Mouse (Mus musculus) lung, embryonic 14.5 days (tissue): ENCODE data around the gene Vmn1r15. TPM values are rescaled to one million over a fixed set of nuclear protein-coding genes. Genes with fewer than 3 reads are reported as not detected.

Experiments used
- ATAC-seq: fragments of 200-750 bp; cut with Nextera tagmentation; 2 replicates; pipeline ENCODE4 v1.8.0; 2017; ENCODE audit warnings: mild to moderate bottlenecking, moderate TSS enrichment, moderate library complexity; ENCODE audit not compliant: insufficient read depth
- DNase-seq: peaks from one replicate; pipeline ENCODE4 v3.0.0-alpha.2; 2015
- H3K27ac ChIP-seq: fragments of 300-500 bp; sonication (generic); 2 replicates; pipeline ENCODE4 v1.5.1; 2014; ENCODE audit warnings: low read depth, mild to moderate bottlenecking, moderate library complexity
- H3K27me3 ChIP-seq: fragments of 300-500 bp; sonication (generic); 2 replicates; pipeline ENCODE4 v1.6.1; 2014; ENCODE audit warnings: low read length, control low read depth; ENCODE audit not compliant: insufficient read depth
- H3K36me3 ChIP-seq: fragments of 300-500 bp; sonication (generic); 2 replicates; pipeline ENCODE4 v1.6.1; 2014; ENCODE audit warnings: control low read depth; ENCODE audit not compliant: insufficient read depth
- H3K4me1 ChIP-seq: fragments of 300-500 bp; sonication (generic); 2 replicates; pipeline ENCODE4 v1.6.1; 2014; ENCODE audit warnings: antibody characterized with exemption, control low read depth; ENCODE audit not compliant: insufficient read depth
- H3K4me2 ChIP-seq: fragments of 300-500 bp; sonication (generic); 2 replicates; pipeline ENCODE4 v1.6.1; 2014; ENCODE audit warnings: mild to moderate bottlenecking
- H3K4me3 ChIP-seq: fragments of 300-500 bp; sonication (generic); 2 replicates; pipeline ENCODE4 v1.5.1; 2014; ENCODE audit warnings: low read depth, low read length
- H3K9ac ChIP-seq: fragments of 300-500 bp; sonication (generic); 2 replicates; pipeline ENCODE4 v1.6.1; 2014
- H3K9me3 ChIP-seq: fragments of 300-500 bp; sonication (generic); 2 replicates; pipeline ENCODE4 v1.6.1; 2016; ENCODE audit warnings: low read depth, low read length, control low read depth
- CTCF ChIP-seq: IDR thresholded peaks from 2 replicates; pipeline ENCODE4 v1.5.1; 2016; ENCODE audit warnings: antibody characterized with exemption, low read depth
- WGBS: fragments of 180-500 bp; shearing (Covaris S2); extraction: QIAGEN DNeasy Blood & Tissue Kit; methylation state at CpG from one replicate; pipeline ENCODE4 v1.1.7; 2014; 5-methylcytosine and 5-hydroxymethylcytosine counted together
- polyA plus RNA-seq: library from polyadenylated mRNA; unstranded; fragments of >200 nt; fragmentation: Nextera tagmentation; extraction: Ambion mirVana; gene quantifications from 2 replicates; pipeline ENCODE4 v1.2.1, GENCODE M21; 2014

Gene Vmn1r15
- polyA plus RNA-seq = not detected in 2 replicates

DNA sequence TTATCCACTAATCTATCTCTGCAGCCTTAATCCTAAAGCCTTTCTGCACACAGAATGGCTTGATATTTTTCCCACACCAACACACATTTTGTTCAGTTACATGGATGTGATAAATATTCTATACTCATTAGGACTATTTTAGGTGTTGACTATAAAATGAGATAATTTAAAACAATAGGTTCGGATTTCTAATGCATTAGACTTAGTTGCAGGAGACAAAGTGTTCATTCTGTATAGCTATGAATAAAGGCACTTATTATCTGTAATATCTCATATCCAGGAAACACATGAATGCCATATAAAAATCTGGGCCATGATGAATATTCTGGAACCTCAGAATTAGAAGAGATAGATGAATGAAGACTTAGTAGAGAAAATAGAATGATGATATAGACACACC, at the start of gene Vmn1r15:
Gene Vmn1r15, plus strand, starts transcription at position 301 of the 400 bp plus-strand sequence.
- Histone ChIP-seq H3K4me2 (no peak within 1 kb of the TSS), H3K27me3 (no peaks in the 10 kb centered on the region), H3K9ac (no peak within 1 kb of the TSS), H3K9me3 (no peaks in the 10 kb centered on the region), H3K4me1 (no peaks in the 10 kb centered on the region), H3K4me3 (no peak within 1 kb of the TSS), H3K36me3 (no peaks in the 10 kb centered on the region), H3K27ac (no peak within 1 kb of the TSS)
- no peak for DNase-seq
- ATAC-seq = no peak
- TF ChIP-seq CTCF = no peak
- 80% methylated on average over 1 of the region's 1 CpGs for WGBS

DNA sequence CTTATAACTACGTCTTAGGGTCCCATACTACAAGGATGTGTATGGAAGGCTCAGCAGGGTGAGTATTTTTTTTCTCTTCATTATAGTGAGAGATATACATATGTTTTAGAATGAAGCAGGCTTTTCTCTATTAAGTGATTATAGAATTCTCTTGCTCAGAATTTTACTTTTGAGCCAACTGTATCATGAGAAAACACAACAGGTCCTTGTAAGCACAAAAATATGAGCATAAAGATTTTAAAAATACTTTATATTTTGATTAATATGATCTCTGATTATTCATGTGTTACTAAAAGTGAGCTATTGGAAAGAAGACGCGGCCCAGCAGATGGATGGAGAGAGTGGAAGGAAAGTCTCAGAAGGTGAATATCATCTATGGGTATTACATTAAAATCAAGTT, 26.4 kb upstream of the Vmn1r15 start, which contains the start of gene Vmn1r14:
Gene Vmn1r14, plus strand, starts transcription at position 301 of the 400 bp plus-strand sequence.
- DNase-seq (no peak), ATAC-seq (no peak)
- Histone ChIP-seq H3K27me3 (no peaks in the 10 kb centered on the region), H3K4me2 (no peak within 1 kb of the TSS), H3K27ac (no peak within 1 kb of the TSS), H3K36me3 (no peaks in the 10 kb centered on the region), H3K9ac (no peak within 1 kb of the TSS), H3K9me3 (no peaks in the 10 kb centered on the region), H3K4me3 (no peak within 1 kb of the TSS), H3K4me1 (no peaks in the 10 kb centered on the region)
- 89% methylated on average over 3 of the region's 3 CpGs for WGBS
- no peak for TF ChIP-seq CTCF

DNA sequence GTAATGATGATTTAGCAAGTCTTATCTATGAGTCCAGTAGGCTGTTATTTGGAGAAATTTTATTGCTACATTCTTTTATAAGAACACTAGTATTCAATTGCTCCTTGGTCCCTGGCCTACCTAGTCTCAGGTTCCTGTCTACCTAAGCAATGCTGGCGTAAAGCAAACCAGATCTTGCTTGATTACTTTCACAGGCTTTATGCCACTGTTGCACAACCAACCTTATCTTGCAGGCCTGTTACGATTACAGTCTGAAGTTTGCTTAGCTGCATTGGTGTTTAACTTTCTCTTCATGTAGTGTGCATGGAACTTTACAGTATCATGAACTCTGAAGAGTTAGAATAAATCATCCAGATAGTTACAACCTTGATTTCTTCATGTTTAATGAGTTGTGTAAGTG, 3.2 kb downstream of the Vmn1r15 start:
- DNase-seq (no peak), ATAC-seq (no peak)
- no peak overlapping the region for H3K27ac ChIP-seq
- no peak overlapping the region for H3K4me3 ChIP-seq
- H3K9ac ChIP-seq = no peak overlapping the region
- no peaks in the 10 kb centered on the region for H3K4me1 ChIP-seq
- no peak overlapping the region for H3K4me2 ChIP-seq
- H3K27me3 ChIP-seq = no peaks in the 10 kb centered on the region
- H3K9me3 ChIP-seq = no peaks in the 10 kb centered on the region
- H3K36me3 ChIP-seq = no peaks in the 10 kb centered on the region
- no peak for TF ChIP-seq CTCF
- 71% methylated on average over 2 of the region's 2 CpGs for WGBS

DNA sequence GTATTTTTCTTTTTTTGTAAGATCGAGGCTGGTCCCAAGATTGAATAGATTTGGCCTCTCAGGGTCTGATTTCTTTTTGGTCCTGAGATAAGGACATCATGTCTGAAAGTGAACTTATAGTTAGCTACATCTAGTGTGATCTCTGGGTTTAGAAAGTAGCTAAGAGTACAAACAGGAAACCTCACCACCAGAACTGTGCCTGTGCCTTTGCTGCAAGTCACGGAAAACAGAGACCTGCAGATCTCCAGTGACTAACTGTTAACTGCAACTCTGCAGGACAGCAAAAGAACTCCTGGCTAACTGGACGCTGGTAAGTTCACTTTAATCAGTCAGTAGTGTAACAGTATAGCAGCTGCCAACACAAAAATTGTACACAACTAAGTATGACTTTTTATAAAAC, 14.1 kb downstream of the Vmn1r15 start:
- TF ChIP-seq CTCF = no peak
- no peaks in the 10 kb centered on the region for H3K36me3 ChIP-seq
- ATAC-seq = no peak
- H3K4me1 ChIP-seq = no peaks in the 10 kb centered on the region
- H3K4me3 ChIP-seq = no peak overlapping the region
- H3K9me3 ChIP-seq = no peaks in the 10 kb centered on the region
- no peak overlapping the region for H3K9ac ChIP-seq
- WGBS = 64% methylated on average over 3 of the region's 3 CpGs
- H3K27me3 ChIP-seq = no peaks in the 10 kb centered on the region
- no peak overlapping the region for H3K4me2 ChIP-seq
- no peak for DNase-seq
- H3K27ac ChIP-seq = no peak overlapping the region

DNA sequence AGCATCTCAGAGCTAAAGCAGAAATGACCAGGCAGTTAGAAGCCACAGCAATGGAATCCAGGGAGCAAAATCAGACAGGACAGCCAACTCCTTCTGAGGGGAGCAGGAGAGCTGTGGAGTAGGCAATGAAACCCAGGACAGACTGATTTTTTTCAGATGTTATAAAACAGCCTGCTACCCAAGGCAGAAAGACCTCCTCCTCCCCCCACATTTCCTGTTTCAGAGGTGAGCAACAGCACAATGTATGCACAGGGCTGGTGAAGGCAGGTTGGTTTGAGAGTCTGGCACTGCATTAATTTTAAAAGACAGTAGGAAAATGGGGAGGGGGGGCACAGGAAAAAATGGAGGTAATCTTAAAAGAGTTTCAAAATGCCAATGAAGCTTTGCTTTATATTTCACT, 14.8 kb downstream of the Vmn1r15 start:
- no peak for TF ChIP-seq CTCF
- Histone ChIP-seq H3K4me1 (no peaks in the 10 kb centered on the region), H3K27ac (no peak overlapping the region), H3K4me3 (no peak overlapping the region), H3K27me3 (no peaks in the 10 kb centered on the region), H3K36me3 (no peaks in the 10 kb centered on the region), H3K9ac (no peak overlapping the region), H3K4me2 (no peak overlapping the region), H3K9me3 (no peaks in the 10 kb centered on the region)
- DNase-seq (no peak), ATAC-seq (no peak)

DNA sequence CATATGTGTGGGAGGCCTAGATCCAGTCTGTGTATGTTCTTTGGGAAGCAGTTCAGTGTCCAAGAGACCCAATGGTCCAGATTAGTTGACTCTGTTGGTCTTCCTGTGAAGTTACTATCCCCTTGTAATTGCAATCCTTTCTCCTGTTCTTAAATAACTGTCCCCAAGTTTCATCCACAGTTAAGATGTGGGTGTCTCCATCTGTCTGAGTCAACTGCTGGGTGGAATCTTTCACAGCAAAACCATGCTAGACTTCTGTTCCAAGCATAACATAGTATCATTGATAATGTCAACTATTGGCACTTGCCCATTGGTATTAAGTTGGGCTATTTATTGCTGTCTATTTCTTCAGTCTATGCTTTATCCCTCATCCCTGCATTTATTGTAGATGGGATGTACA, 21.2 kb downstream of the Vmn1r15 start:
- H3K4me3 ChIP-seq = no peak overlapping the region
- H3K27me3 ChIP-seq = no peaks in the 10 kb centered on the region
- H3K36me3 ChIP-seq = no peaks in the 10 kb centered on the region
- no peak overlapping the region for H3K27ac ChIP-seq
- no peak for TF ChIP-seq CTCF
- no peaks in the 10 kb centered on the region for H3K9me3 ChIP-seq
- H3K4me2 ChIP-seq = no peak overlapping the region
- H3K9ac ChIP-seq = no peak overlapping the region
- no peaks in the 10 kb centered on the region for H3K4me1 ChIP-seq
- DNase-seq (no peak), ATAC-seq (no peak)

Other genes with a start within 250 kb of the Vmn1r15 start
- gene Vmn1r7, start 232.6 kb upstream of the Vmn1r15 start, polyA plus RNA-seq = not detected in 2 replicates
- not detected in 2 replicates for gene Vmn1r8, start 225.7 kb upstream of the Vmn1r15 start, polyA plus RNA-seq
- not detected in 2 replicates for gene Vmn1r9, start 191.2 kb upstream of the Vmn1r15 start, polyA plus RNA-seq
- not detected in 2 replicates for gene Vmn1r10, start 148.5 kb upstream of the Vmn1r15 start, polyA plus RNA-seq
- gene Vmn1r11, start 124.5 kb upstream of the Vmn1r15 start, polyA plus RNA-seq = not detected in 2 replicates
- not detected in 2 replicates for gene Vmn1r12, start 101.0 kb upstream of the Vmn1r15 start, polyA plus RNA-seq
- gene Vmn1r13, start 54.7 kb upstream of the Vmn1r15 start, polyA plus RNA-seq = not detected in 2 replicates
- not detected in 2 replicates for gene Vmn1r14, start 26.3 kb upstream of the Vmn1r15 start, polyA plus RNA-seq
- not detected in 2 replicates for gene Vmn1r16, start 71.5 kb downstream of the Vmn1r15 start, polyA plus RNA-seq
- not detected in 2 replicates for gene Vmn1r17, start 105.8 kb downstream of the Vmn1r15 start, polyA plus RNA-seq
- not detected in 2 replicates for gene Vmn1r18, start 137.8 kb downstream of the Vmn1r15 start, polyA plus RNA-seq
- gene Vmn1r19, start 145.8 kb downstream of the Vmn1r15 start, polyA plus RNA-seq = not detected in 2 replicates
- not detected in 2 replicates for gene Vmn1r20, start 171.0 kb downstream of the Vmn1r15 start, polyA plus RNA-seq